Mouse (Mus musculus): ENCODE data around the gene Rnf220. TPM values are rescaled to one million over a fixed set of nuclear protein-coding genes. Genes with fewer than 3 reads are reported as not detected.

Gene Rnf220
- polyA plus RNA-seq, 1 experiment from 2014 or later: 106 TPM

DNA sequence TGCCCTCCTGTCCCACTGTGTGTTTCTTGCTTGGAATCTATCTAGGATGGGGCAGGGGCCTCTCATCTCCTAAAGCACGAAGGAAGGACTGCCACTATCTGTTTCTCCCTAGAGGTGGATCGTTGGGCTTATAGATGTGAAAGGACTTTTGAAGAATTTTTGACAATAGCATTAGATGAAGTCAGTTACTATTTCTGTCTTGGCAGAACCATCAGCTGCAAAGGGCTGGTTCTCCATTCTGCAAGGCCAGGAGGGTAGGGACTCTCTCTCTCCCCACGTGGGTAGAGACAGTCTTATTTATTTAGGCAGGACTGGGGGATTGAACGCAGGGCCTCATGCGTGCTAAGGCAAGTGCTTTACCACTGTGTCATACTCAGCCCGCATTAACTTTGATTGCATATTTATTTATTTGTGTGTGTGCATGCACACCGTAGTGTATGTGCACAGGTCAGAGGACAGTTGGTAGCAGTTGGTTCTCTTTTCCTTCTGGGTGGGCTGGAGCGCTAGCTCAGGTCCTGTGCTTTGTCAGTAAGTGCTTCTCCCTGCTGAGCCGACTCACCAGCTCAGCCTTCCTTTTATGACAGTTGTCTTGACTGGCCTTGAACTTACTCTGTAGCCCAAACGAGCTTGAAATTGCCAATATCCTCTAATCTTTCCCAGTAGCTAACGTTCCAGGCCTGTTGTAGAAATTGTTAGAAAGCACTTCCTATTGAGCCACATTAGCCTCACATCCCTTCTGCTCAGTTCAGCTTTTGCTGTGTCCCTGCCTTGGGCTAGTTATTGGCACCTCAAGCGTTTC is 243.4 kb downstream of the Rnf220 start:
- Histone ChIP-seq H3K4me1 (peaks cover 40% of the 10 kb centered on the region), H3K27ac (0 out of 2 replicates have a peak overlapping the region, but pooled peaks have one; percentile 53), H3K36me3 (no peaks in the 10 kb centered on the region), H3K9me3 (replicated peaks) (no peaks in the 10 kb centered on the region), H3K27me3 (ENCODE audit: low read depth, poor library complexity, severe bottlenecking) (peaks cover 12% of the 10 kb centered on the region; the same call in 1 of the 2 replicates), H3K4me3 (no peak overlapping the region)
- WGBS: 60% methylated on average over 12 of the region's 12 CpGs
- no peak for DNase-seq (ENCODE audit: low spot score)

- no peaks in the 10 kb centered on the region for H3K36me3 ChIP-seq
- H3K4me1 ChIP-seq: peaks cover 40% of the 10 kb centered on the region
- DNase-seq (ENCODE audit: low spot score): no peak
- peak overlapping the region; percentile 63; the same call in 1 of the 2 replicates for H3K4me3 ChIP-seq
- 90% methylated on average over 5 of the region's 5 CpGs for WGBS
- H3K27ac ChIP-seq: peak overlapping the region; percentile 87; the same call in 1 of the 2 replicates
- H3K9me3 ChIP-seq (replicated peaks): no peaks in the 10 kb centered on the region
- H3K27me3 ChIP-seq (ENCODE audit: low read depth, poor library complexity, severe bottlenecking): peaks cover 12% of the 10 kb centered on the region; the same call in 1 of the 2 replicates
These were observed 244.1 kb downstream of the Rnf220 start for GRCm38 (mm10) chr4:117252755-117253154.

GRCm38 (mm10) chr4:117252351-117252750 is 244.5 kb downstream of the Rnf220 start:
- H3K9me3 ChIP-seq (replicated peaks): no peaks in the 10 kb centered on the region
- 27% methylated on average over 5 of the region's 5 CpGs for WGBS
- peak overlapping the region; percentile 63 for H3K4me3 ChIP-seq
- peaks cover 12% of the 10 kb centered on the region; the same call in 1 of the 2 replicates for H3K27me3 ChIP-seq (ENCODE audit: low read depth, poor library complexity, severe bottlenecking)
- peaks cover 40% of the 10 kb centered on the region for H3K4me1 ChIP-seq
- peak overlapping the region; percentile 87 for H3K27ac ChIP-seq
- no peak for DNase-seq (ENCODE audit: low spot score)
- no peaks in the 10 kb centered on the region for H3K36me3 ChIP-seq

DNA sequence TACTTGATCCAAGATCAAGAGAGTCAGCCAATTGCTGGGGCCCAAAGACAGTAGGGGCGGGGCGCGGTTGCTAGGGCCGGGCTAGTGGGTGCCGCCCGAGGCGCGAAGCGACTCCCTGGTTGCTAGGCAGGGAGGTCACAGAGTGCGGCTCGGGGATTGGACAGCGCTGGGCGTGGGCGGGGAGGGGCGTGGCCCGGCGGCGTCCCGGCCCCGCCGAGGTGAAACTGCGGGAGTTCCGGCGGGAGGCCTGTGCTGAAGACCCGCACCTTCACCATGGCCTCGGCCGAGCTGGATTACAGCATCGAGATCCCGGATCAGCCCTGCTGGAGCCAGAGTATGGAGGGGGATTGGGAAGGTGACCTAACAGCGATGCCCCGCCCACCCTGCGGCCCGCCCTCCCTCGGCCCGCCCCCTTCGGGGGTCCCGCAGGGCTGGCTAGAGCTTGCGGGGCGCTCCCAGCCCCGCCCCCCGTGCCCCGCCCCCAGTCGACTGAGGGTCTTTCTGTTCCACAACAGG is 245.0 kb downstream of the Rnf220 start, which contains the start of the genes Tmem53 and Armh1:
Gene Tmem53, plus strand, starts transcription at position 151 of the 516 bp plus-strand sequence.
Gene Armh1, minus strand, starts transcription at position 325 of the 516 bp plus-strand sequence.
- H3K27me3 ChIP-seq (ENCODE audit: low read depth, poor library complexity, severe bottlenecking): peaks cover 12% of the 10 kb centered on the region; the same call in 1 of the 2 replicates
- peak within 1 kb of the TSS; percentile 87 for H3K27ac ChIP-seq
- WGBS: 0% methylated on average over 41 of the region's 43 CpGs
- peaks cover 40% of the 10 kb centered on the region for H3K4me1 ChIP-seq
- H3K36me3 ChIP-seq: no peaks in the 10 kb centered on the region
- peak within 1 kb of the TSS; percentile 63 for H3K4me3 ChIP-seq
- DNase-seq (ENCODE audit: low spot score): peak; percentile 98
- H3K9me3 ChIP-seq (replicated peaks): no peaks in the 10 kb centered on the region

GRCm38 (mm10) chr4:117250982-117251381 is 245.9 kb downstream of the Rnf220 start:
- Histone ChIP-seq H3K9me3 (replicated peaks) (no peaks in the 10 kb centered on the region), H3K4me1 (peaks cover 40% of the 10 kb centered on the region), H3K27ac (no peak overlapping the region), H3K4me3 (peak overlapping the region; percentile 63), H3K36me3 (no peaks in the 10 kb centered on the region), H3K27me3 (ENCODE audit: low read depth, poor library complexity, severe bottlenecking) (peaks cover 12% of the 10 kb centered on the region; the same call in 1 of the 2 replicates)
- DNase-seq (ENCODE audit: low spot score): no peak
- 93% methylated on average over 1 of the region's 1 CpGs for WGBS

DNA sequence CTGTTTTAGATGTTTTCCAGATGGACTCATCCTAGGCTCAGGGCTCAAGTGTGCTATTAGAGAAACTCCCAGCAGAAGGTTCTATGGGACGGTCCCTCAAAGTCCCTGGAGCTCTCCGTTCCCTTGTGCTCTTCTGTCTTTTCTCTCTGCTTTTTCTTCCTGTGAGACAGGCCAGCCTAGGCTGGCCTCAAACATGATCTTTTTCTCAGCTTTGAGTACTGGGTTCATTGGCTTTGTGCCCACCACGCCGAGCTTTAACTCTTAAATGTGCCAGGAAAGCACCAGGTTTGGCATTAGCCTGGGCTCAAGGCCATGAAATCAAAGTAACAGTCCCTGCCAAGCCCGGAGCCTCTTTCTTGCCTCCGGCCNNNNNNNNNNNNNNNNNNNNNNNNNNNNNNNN is 256.0 kb downstream of the Rnf220 start:
- Histone ChIP-seq H3K4me1 (peaks cover 10% of the 10 kb centered on the region; the same call in 1 of the 2 replicates), H3K27me3 (ENCODE audit: low read depth, poor library complexity, severe bottlenecking) (no peaks in the 10 kb centered on the region), H3K4me3 (no peak overlapping the region), H3K9me3 (replicated peaks) (no peaks in the 10 kb centered on the region), H3K36me3 (no peaks in the 10 kb centered on the region), H3K27ac (no peak overlapping the region)
- no peak for DNase-seq (ENCODE audit: low spot score)
- WGBS: 89% methylated on average over 6 of the region's 6 CpGs

DNA sequence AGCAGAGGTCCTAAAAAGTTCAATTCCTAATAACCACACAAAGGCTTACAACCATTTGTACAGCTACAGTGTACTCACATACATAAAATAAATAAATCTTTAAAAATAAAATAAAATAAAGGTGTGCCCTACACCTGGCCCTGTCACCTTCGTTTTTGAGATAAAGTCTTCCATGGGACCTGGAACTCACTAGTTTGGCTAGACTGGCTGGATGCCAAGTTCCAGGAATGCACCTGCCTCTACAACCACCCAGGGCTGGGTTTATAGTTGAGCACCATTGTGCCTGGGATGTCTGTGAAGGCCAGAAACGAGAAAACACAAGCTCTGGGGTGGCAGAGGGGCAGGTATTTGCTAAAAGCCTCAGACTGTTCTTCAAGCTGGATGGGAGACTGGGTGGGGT is 257.7 kb downstream of the Rnf220 start:
- no peaks in the 10 kb centered on the region for H3K9me3 ChIP-seq (replicated peaks)
- H3K4me1 ChIP-seq: peaks cover 16% of the 10 kb centered on the region
- H3K4me3 ChIP-seq: no peak overlapping the region
- H3K27ac ChIP-seq: no peak overlapping the region
- DNase-seq (ENCODE audit: low spot score): no peak
- 68% methylated on average over 2 of the region's 2 CpGs for WGBS
- no peaks in the 10 kb centered on the region for H3K36me3 ChIP-seq
- no peaks in the 10 kb centered on the region for H3K27me3 ChIP-seq (ENCODE audit: low read depth, poor library complexity, severe bottlenecking)

DNA sequence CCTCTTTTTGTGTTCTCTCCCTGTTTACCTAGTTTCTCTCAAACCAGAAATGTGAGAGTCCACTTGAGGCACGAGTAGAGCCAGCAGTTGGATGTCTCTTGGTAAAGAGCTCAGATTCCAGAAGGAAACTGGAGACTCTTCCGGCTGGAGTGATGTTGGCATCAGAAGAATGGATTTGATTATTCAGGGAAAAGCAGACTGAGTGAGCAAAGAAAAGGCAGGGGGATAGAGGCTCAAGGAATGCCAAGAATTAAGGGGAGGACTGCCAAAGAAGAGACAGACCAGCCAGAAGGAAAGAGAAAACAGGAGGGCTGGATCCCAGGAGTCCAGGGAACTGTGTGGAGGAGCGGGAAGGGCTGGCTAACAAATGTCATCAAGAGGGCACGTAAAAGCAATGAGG is 261.0 kb downstream of the Rnf220 start:
- WGBS: 78% methylated on average over 4 of the region's 4 CpGs
- peaks cover 11% of the 10 kb centered on the region for H3K4me1 ChIP-seq
- no peaks in the 10 kb centered on the region for H3K27me3 ChIP-seq (ENCODE audit: low read depth, poor library complexity, severe bottlenecking)
- no peaks in the 10 kb centered on the region for H3K9me3 ChIP-seq (replicated peaks)
- H3K27ac ChIP-seq: no peak overlapping the region
- no peak overlapping the region for H3K4me3 ChIP-seq
- no peak for DNase-seq (ENCODE audit: low spot score)
- no peaks in the 10 kb centered on the region for H3K36me3 ChIP-seq

- H3K9me3 ChIP-seq (replicated peaks): no peaks in the 10 kb centered on the region
- no peak for DNase-seq (ENCODE audit: low spot score)
- H3K36me3 ChIP-seq: no peaks in the 10 kb centered on the region
- H3K4me3 ChIP-seq: no peak overlapping the region
- no peaks in the 10 kb centered on the region for H3K27me3 ChIP-seq (ENCODE audit: low read depth, poor library complexity, severe bottlenecking)
- no peak overlapping the region for H3K27ac ChIP-seq
- H3K4me1 ChIP-seq: peaks cover 15% of the 10 kb centered on the region
- 45% methylated on average over 7 of the region's 7 CpGs for WGBS
These were observed 262.6 kb downstream of the Rnf220 start for GRCm38 (mm10) chr4:117234166-117234741.

- Histone ChIP-seq H3K4me1 (peaks cover 17% of the 10 kb centered on the region), H3K27me3 (ENCODE audit: low read depth, poor library complexity, severe bottlenecking) (no peaks in the 10 kb centered on the region), H3K4me3 (no peak overlapping the region), H3K36me3 (no peaks in the 10 kb centered on the region), H3K27ac (no peak overlapping the region), H3K9me3 (replicated peaks) (no peaks in the 10 kb centered on the region)
- 83% methylated on average over 2 of the region's 2 CpGs for WGBS
- DNase-seq (ENCODE audit: low spot score): no peak
These were observed 265.6 kb downstream of the Rnf220 start for GRCm38 (mm10) chr4:117231208-117231607.

DNA sequence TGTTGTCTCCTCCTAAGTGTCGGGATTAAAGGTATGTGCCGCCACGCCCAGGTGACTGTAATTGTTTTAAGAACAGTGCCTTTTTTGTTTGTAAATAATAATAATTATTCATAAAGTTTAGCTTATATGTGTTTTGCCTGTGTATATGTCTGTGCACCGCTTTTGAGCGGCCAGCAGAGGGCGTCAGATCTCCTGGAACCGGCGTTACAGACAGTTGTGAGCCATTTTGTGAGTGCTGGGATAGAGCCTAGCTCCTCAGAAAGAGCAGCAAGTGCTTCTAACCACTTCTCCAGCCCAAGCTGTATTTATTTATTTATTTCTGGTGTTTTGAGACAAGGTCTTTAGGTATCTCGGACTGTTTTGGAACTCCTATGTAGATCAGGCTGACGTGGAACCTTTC is 266.5 kb downstream of the Rnf220 start:
- Histone ChIP-seq H3K4me1 (peaks cover 14% of the 10 kb centered on the region), H3K9me3 (replicated peaks) (no peaks in the 10 kb centered on the region), H3K27ac (no peak overlapping the region), H3K36me3 (no peaks in the 10 kb centered on the region), H3K27me3 (ENCODE audit: low read depth, poor library complexity, severe bottlenecking) (no peaks in the 10 kb centered on the region), H3K4me3 (no peak overlapping the region)
- DNase-seq (ENCODE audit: low spot score): peak; percentile 48
- WGBS: 57% methylated on average over 10 of the region's 10 CpGs

- Histone ChIP-seq H3K27me3 (ENCODE audit: low read depth, poor library complexity, severe bottlenecking) (no peaks in the 10 kb centered on the region), H3K27ac (no peak overlapping the region), H3K4me1 (peaks cover 13% of the 10 kb centered on the region), H3K9me3 (replicated peaks) (no peaks in the 10 kb centered on the region), H3K36me3 (no peaks in the 10 kb centered on the region), H3K4me3 (no peak overlapping the region)
- 67% methylated on average over 15 of the region's 15 CpGs for WGBS
- no peak for DNase-seq (ENCODE audit: low spot score)
These were observed 267.3 kb downstream of the Rnf220 start for GRCm38 (mm10) chr4:117229590-117229989.

- H3K9me3 ChIP-seq (replicated peaks): no peaks in the 10 kb centered on the region
- no peak overlapping the region for H3K4me3 ChIP-seq
- no peaks in the 10 kb centered on the region for H3K36me3 ChIP-seq
- DNase-seq (ENCODE audit: low spot score): no peak
- no peak overlapping the region for H3K27ac ChIP-seq
- H3K27me3 ChIP-seq (ENCODE audit: low read depth, poor library complexity, severe bottlenecking): no peaks in the 10 kb centered on the region
- 0 out of 2 replicates have a peak, but pooled peaks cover 11% of the 10 kb centered on the region for H3K4me1 ChIP-seq
These were observed 271.6 kb downstream of the Rnf220 start for GRCm38 (mm10) chr4:117225250-117225649.

Measured in limb, embryonic 10.5 days (tissue).